Mouse (Mus musculus) CH12.LX (cell line): Measurements from ENCODE around the gene Ank. TPM values are rescaled to one million over a fixed set of nuclear protein-coding genes. Genes with fewer than 3 reads are reported as not detected.

Experiments
- DNase-seq: peaks from one replicate; pipeline ENCODE4 v3.0.0-alpha.2; 2013; ENCODE audit errors: extremely low read depth
- H3K27ac ChIP-seq: 2 replicates; pipeline ENCODE4 v1.5.1; 2012; ENCODE audit warnings: low read depth, mild to moderate bottlenecking, control low read depth, moderate library complexity; ENCODE audit not compliant: insufficient read depth
- H3K27me3 ChIP-seq: replicated peaks from 2 replicates; pipeline ENCODE3; 2012; ENCODE audit warnings: inconsistent platforms
- H3K36me3 ChIP-seq, 2 experiments: replicated peaks in 1 of 2; 2 replicates each; pipeline versions ENCODE3 to v1.6.1; 2012; ENCODE audit warnings: inconsistent platforms in 1 of 2, low read length in 1 of 2, mild to moderate bottlenecking in 1 of 2, mixed read lengths in 1 of 2, moderate library complexity in 1 of 2; ENCODE audit not compliant: control insufficient read depth in 1 of 2, insufficient read depth in 1 of 2
- H3K4me1 ChIP-seq, 2 experiments: 2 replicates each; pipeline ENCODE4 v1.6.1; 2012; ENCODE audit warnings: inconsistent platforms in 1 of 2, moderate library complexity in 1 of 2; ENCODE audit not compliant: insufficient read depth in 2 of 2, control insufficient read depth in 1 of 2
- H3K4me2 ChIP-seq: 2 replicates; pipeline ENCODE4 v1.6.1; 2012; ENCODE audit warnings: low read depth, mild to moderate bottlenecking, control low read depth; ENCODE audit not compliant: poor library complexity, insufficient read depth, severe bottlenecking
- H3K4me3 ChIP-seq, 3 experiments: fragments of 150-350 bp in 1 of 3; sonication (generic) in 1 of 3; replicated peaks in 1 of 3; 2 replicates each; pipeline versions ENCODE3 to v1.5.1; 2011 to 2012; ENCODE audit warnings: low read depth in 2 of 3, low read length in 2 of 3, mild to moderate bottlenecking in 2 of 3, moderate library complexity in 2 of 3, control low read depth in 1 of 3, improper control_type of control experiment in 1 of 3, inconsistent platforms in 1 of 3, mixed read lengths in 1 of 3; ENCODE audit not compliant: poor library complexity in 1 of 3
- H3K79me2 ChIP-seq: replicated peaks from 2 replicates; pipeline ENCODE4 v1.6.1; 2012; ENCODE audit warnings: mild to moderate bottlenecking, moderate library complexity; ENCODE audit not compliant: control insufficient read depth, poor library complexity, insufficient read depth, severe bottlenecking; ENCODE audit errors: extremely low read depth
- H3K9ac ChIP-seq: 2 replicates; pipeline ENCODE4 v1.6.1; 2012; ENCODE audit warnings: low read depth, mild to moderate bottlenecking, control low read depth, moderate library complexity; ENCODE audit not compliant: insufficient read depth
- H3K9me3 ChIP-seq: replicated peaks from 2 replicates; pipeline ENCODE3; 2012; ENCODE audit warnings: low read length, inconsistent platforms, mixed read lengths
- BHLHE40 ChIP-seq: IDR thresholded peaks from 2 replicates; pipeline ENCODE4 v1.6.1; 2011; ENCODE audit warnings: mild to moderate bottlenecking, low read depth, low read length, improper control_type of control experiment
- CHD1 ChIP-seq: IDR thresholded peaks from 2 replicates; pipeline ENCODE4 v1.6.1; 2012; ENCODE audit warnings: low read depth, low read length, improper control_type of control experiment, inconsistent platforms
- CHD2 ChIP-seq: IDR thresholded peaks from 2 replicates; pipeline ENCODE4 v1.6.1; 2011; ENCODE audit warnings: low read length, improper control_type of control experiment
- CTCF ChIP-seq, 2 experiments: IDR thresholded peaks in 1 of 2; conservative IDR thresholded peaks in 1 of 2; 2 replicates each; pipeline ENCODE4 v1.5.1; 2011 to 2012; ENCODE audit warnings: low read depth in 2 of 2, low read length in 2 of 2, improper control_type of control experiment in 1 of 2, inconsistent platforms in 1 of 2, mild to moderate bottlenecking in 1 of 2, moderate library complexity in 1 of 2
- ETS1 ChIP-seq: conservative IDR thresholded peaks from 2 replicates; pipeline ENCODE4 v1.6.1; 2012; ENCODE audit warnings: low read depth, mild to moderate bottlenecking, inconsistent platforms, low read length, improper control_type of control experiment, moderate library complexity
- HCFC1 ChIP-seq: IDR thresholded peaks from 2 replicates; pipeline ENCODE4 v1.6.1; 2012; ENCODE audit warnings: low read depth, mild to moderate bottlenecking, inconsistent platforms, low read length, improper control_type of control experiment
- IRF4 ChIP-seq: IDR thresholded peaks from 2 replicates; pipeline ENCODE4 v1.6.1; 2014; ENCODE audit warnings: low read depth, mild to moderate bottlenecking, inconsistent platforms, low read length, improper control_type of control experiment
- JUN ChIP-seq: IDR thresholded peaks from 2 replicates; pipeline ENCODE4 v1.6.1; 2011; ENCODE audit warnings: low read depth, mild to moderate bottlenecking, low read length, improper control_type of control experiment, moderate library complexity; ENCODE audit not compliant: insufficient read depth
- KAT2A ChIP-seq: IDR thresholded peaks from 2 replicates; pipeline ENCODE4 v1.6.1; 2012; ENCODE audit warnings: low read length, improper control_type of control experiment, inconsistent platforms; ENCODE audit not compliant: insufficient replicate concordance
- MAX ChIP-seq: IDR thresholded peaks from 2 replicates; pipeline ENCODE4 v1.6.1; 2011; ENCODE audit warnings: low read length, improper control_type of control experiment
- MEF2A ChIP-seq: IDR thresholded peaks from 2 replicates; pipeline ENCODE4 v1.6.1; 2014; ENCODE audit warnings: low read depth, mild to moderate bottlenecking, inconsistent platforms, low read length, improper control_type of control experiment, borderline replicate concordance
- MYC ChIP-seq: IDR thresholded peaks from 2 replicates; pipeline ENCODE4 v1.6.1; 2011; ENCODE audit warnings: low read depth, mild to moderate bottlenecking, improper control_type of control experiment, low read length
- NRF1 ChIP-seq: IDR thresholded peaks from 2 replicates; pipeline ENCODE4 v1.6.1; 2014; ENCODE audit warnings: low read depth, mild to moderate bottlenecking, inconsistent platforms, low read length, improper control_type of control experiment, moderate library complexity
- PAX5 ChIP-seq: IDR thresholded peaks from 2 replicates; pipeline ENCODE4 v1.6.1; 2012; ENCODE audit warnings: low read length, inconsistent platforms, mixed read lengths
- POLR2A ChIP-seq: IDR thresholded peaks from 2 replicates; pipeline ENCODE4 v1.6.1; 2011; ENCODE audit warnings: low read depth, mild to moderate bottlenecking, improper control_type of control experiment, low read length
- POLR2AphosphoS2 ChIP-seq: IDR thresholded peaks from 2 replicates; pipeline ENCODE4 v1.6.1; 2011; ENCODE audit warnings: low read depth, low read length, improper control_type of control experiment
- RCOR1 ChIP-seq: conservative IDR thresholded peaks from 2 replicates; pipeline ENCODE4 v1.6.1; 2012; ENCODE audit warnings: low read depth, mild to moderate bottlenecking, inconsistent platforms, low read length, improper control_type of control experiment
- SIN3A ChIP-seq: IDR thresholded peaks from 2 replicates; pipeline ENCODE4 v1.6.1; 2012; ENCODE audit warnings: low read length, improper control_type of control experiment, inconsistent platforms
- ZKSCAN1 ChIP-seq: IDR thresholded peaks from 2 replicates; pipeline ENCODE4 v1.6.1; 2012; ENCODE audit warnings: low read depth, inconsistent platforms, low read length, improper control_type of control experiment, borderline replicate concordance
- ZMIZ1 ChIP-seq: IDR thresholded peaks from 2 replicates; pipeline ENCODE4 v1.6.1; 2012; ENCODE audit warnings: low read depth, mild to moderate bottlenecking, inconsistent platforms, low read length, improper control_type of control experiment
- dilution Hi-C: fragments of 300-500 bp; cut with MboI; formaldehyde crosslinking; loops from 2 replicates; pipeline ENCODE4 v1.14.3; 2020; ENCODE audit warnings: low sequenced_read_pairs; ENCODE audit not compliant: extremely low pct_unique_long_range_greater_than_20kb, extremely low pct_ligation_motif_present
- in situ Hi-C: fragments of 300-500 bp; cut with MboI; formaldehyde crosslinking; loops from 3 replicates; pipeline ENCODE4 v1.14.3; 2019; ENCODE audit warnings: low sequenced_read_pairs, low pct_ligation_motif_present, low pct_unique_long_range_greater_than_20kb, mixed read lengths
- polyA plus RNA-seq: library from polyadenylated mRNA; unstranded; fragments of >175 nt; gene quantifications from 2 replicates; pipeline ENCODE4 v1.2.1, GENCODE M21; 2012; ENCODE audit warnings: low read depth; ENCODE audit not compliant: insufficient read length
- total RNA-seq, 2 experiments: library from RNA; depleted of rRNA; stranded (reverse); fragments of 300-350 nt in 1 of 2; fragments of >200 nt in 1 of 2; gene quantifications; 2 replicates each; pipeline ENCODE4 v1.2.3; 2012 to 2014

Gene Ank
- total and polyA plus RNA-seq, 3 experiments = 4.6 to 12.4 (median 8.6) TPM

DNA sequence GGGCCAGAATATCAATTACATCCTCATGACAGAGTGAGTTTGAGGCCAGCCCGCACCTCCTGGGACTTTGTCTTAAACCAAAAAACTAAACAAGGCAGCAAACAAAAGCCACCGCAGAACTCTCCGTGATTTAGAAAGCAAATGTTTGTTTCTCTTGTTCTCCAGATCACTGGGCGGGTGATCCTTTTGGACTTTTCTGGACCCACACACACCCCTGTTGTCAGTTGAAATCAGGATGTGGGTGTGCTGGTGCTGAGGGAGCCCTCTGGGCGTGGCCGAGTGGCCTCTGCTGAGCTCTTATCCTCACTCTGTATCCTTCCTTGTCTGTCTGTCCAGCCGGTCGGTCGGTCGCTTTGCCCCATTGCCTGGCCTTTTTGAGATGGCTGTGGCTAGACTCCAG is 82.6 kb downstream of the Ank start:
- Histone ChIP-seq H3K27me3 (no peaks in the 10 kb centered on the region), H3K4me3 (no peak overlapping the region), H3K79me2 (no peaks in the 10 kb centered on the region), H3K36me3 (peaks cover 0 to 18% of the 10 kb centered on the region in 2 experiments), H3K9me3 (peaks cover 5% of the 10 kb centered on the region), H3K4me2 (no peak overlapping the region), H3K9ac (no peak overlapping the region), H3K27ac (no peak overlapping the region), H3K4me1 (peaks cover 4 to 71% of the 10 kb centered on the region in 2 experiments)
- dilution Hi-C loops = no loop called here
- DNase-seq = no peak
- TF ChIP-seq NRF1 (no peak), ETS1 (no peak), ZMIZ1 (no peak), RCOR1 (no peak), JUN (no peak), KAT2A (no peak), MYC (no peak), PAX5 (no peak), POLR2AphosphoS2 (no peak), CHD1 (no peak), POLR2A (no peak), CHD2 (no peak), SIN3A (no peak)
- in situ Hi-C loops = no loop called here

DNA sequence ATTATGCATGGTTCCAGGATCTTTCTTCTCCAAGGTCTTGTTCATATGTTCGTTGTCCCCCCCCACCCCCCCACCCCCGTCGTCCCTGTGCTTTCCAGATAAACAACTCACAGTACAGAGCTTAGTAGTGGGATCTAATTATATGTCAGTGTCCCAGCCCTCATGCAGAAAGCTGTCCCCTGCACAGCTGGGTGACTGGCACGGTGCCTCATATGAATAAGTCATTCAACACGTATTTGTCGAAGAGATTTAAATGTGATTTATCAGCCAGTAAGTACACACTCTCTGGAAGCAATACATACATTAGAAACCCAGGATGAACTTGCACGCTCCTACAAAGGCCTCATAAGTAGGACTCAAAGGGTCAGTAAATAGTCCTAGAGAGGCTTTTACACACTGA is 83.4 kb downstream of the Ank start:
- no peak overlapping the region for H3K4me2 ChIP-seq
- TF ChIP-seq IRF4 = no peak
- no peak for TF ChIP-seq BHLHE40
- TF ChIP-seq ZMIZ1 = no peak
- no peak for TF ChIP-seq ZKSCAN1
- no peak for TF ChIP-seq MAX
- no peak for TF ChIP-seq NRF1
- TF ChIP-seq MEF2A = no peak
- no peak for TF ChIP-seq CTCF (conservative IDR thresholded peaks at IDR 0.05 in 1 of 2, IDR thresholded peaks at IDR 0.05 in 1 of 2; ENCODE audit: low read depth in 2 of 2, low read length in 2 of 2)
- TF ChIP-seq HCFC1 = no peak
- TF ChIP-seq, all 38 proteins: peak for 0
- in situ Hi-C loops (no loop called here), dilution Hi-C loops (no loop called here)
- H3K27me3 ChIP-seq = no peaks in the 10 kb centered on the region
- H3K9me3 ChIP-seq = peaks cover 5% of the 10 kb centered on the region
- peaks cover 4 to 69% of the 10 kb centered on the region in 2 experiments for H3K4me1 ChIP-seq
- no peak for DNase-seq
- H3K9ac ChIP-seq = no peak overlapping the region
- H3K27ac ChIP-seq = no peak overlapping the region
- no peaks in the 10 kb centered on the region for H3K79me2 ChIP-seq
- peaks cover 0 to 21% of the 10 kb centered on the region in 2 experiments for H3K36me3 ChIP-seq
- H3K4me3 ChIP-seq = no peak overlapping the region
